Mouse (Mus musculus) naive thymus-derived CD4-positive, alpha-beta T cell, adult 2 months (primary cell): Measurements from ENCODE around the gene Itpr3.

Source experiments
- DNase-seq: peaks from one replicate; pipeline ENCODE4 v3.0.0-alpha.2; 2011; ENCODE audit warnings: low read depth

Itpr3 gene

GRCm38 (mm10) chr17:27071630-27072029 is 14.5 kb downstream of the Itpr3 start:
- peak; percentile 57 for DNase-seq

DNA sequence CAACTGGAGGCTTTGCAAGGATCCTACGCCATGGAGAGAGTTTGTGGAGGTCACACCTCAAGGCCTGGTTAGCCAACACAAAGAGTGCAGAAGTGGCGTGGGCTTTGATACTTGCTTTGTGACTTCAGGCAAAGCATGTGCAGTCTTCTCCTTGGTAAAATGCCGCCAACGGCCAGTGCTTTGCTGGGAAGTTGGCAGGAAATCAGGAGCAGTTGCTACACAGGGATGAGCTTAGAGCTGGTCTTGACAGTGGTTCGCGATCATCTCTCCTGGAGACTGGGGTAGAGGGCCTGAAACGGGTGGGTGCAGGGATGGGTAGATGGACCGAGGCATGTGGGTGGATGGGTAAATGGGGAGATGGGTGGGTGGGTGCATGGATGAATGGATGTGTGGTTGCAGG is 15.3 kb downstream of the Itpr3 start:
- DNase-seq, result no peak

GRCm38 (mm10) chr17:27073126-27073525 is 16.0 kb downstream of the Itpr3 start:
- no peak for DNase-seq

DNA sequence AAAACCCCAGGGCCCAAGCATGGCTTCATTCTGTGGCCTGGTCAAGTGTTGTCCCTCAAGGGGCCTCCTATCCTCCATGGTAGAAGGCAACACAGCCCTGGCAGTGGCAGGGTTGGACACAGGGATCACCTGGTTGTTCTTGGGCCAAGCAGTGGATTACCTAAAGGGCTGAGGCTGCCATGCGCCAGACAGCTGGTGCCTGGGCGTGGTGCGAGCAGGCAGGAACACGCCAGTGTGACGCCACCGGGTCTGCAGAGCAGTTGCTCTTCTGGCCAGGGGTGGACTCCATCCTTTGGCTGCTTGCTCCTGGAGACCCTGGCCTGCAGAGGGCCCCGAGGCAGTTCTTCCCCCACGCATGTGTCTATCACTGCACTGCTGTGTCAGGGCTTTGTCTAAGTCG is 16.7 kb downstream of the Itpr3 start:
- DNase-seq, result no peak

GRCm38 (mm10) chr17:27074236-27074635 is 17.1 kb downstream of the Itpr3 start:
- no peak for DNase-seq

DNA sequence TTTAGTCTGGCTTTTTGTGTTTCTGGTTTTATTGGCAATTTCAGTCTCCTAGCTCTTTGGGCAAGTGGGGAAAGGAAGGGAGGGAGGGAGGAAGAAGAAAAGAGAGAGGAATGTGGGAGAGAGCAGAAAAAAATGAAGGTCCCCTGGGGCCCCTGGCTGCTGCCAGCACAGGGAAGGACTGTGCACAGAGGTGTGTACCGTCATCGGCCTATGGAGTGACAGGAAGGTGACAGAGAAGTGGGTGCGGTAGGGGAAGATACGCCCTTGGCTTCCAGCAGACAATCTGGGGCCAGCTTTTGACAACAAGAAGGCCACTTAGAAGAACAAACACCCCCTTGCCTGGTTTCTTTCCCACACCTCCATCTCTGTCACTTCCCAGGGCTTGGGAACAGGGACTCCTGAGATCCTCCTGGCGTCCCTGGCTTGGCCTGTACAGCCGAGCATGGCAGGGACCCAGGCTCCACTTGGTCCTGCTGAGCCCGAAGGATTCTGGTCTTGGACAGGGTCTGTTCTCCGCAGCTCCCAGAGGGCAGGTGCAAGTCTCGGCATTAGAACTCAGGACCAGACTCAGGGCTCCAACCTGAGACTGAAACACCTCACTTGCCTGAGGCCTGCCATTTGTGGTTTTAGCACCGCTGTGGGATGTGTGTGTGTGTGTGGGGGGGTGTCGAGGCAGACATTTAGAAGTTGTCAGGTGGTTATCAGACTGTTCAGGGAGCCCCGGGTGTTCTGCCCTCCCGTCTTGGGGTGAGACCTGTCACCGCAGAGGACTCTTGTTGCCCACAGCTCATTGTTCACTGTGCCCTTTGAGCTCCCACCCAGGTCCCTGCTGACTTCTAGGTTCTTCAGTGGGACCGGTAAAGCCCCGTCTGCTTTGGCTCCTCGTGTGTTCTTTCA is 18.0 kb downstream of the Itpr3 start:
- DNase-seq, result peak; percentile 43

DNA sequence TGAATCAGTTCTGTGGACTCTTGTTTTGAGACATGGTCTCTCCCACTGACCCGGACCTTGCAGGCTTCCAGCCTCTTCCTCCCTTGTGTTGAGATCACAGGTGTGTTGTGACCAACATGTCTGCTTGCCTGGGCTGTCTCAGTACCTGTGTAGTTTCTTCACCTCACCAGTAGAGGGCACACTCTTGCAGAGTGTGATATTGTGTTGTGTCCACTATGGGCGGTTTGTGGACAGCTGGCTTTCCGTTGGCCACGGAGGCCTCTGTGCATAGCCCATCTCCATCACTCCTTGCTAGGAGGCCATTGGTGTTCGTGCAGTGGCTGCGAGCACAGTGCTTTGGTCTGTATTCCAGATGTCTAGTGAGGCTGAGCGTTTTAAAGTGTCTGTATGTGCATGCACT is 20.0 kb downstream of the Itpr3 start:
- DNase-seq, result no peak

GRCm38 (mm10) chr17:27077920-27078319 is 20.8 kb downstream of the Itpr3 start:
- DNase-seq, result peak; percentile 53

- no peak for DNase-seq
Measured at GRCm38 (mm10) chr17:27078499-27078898, 21.4 kb downstream of the Itpr3 start.

DNA sequence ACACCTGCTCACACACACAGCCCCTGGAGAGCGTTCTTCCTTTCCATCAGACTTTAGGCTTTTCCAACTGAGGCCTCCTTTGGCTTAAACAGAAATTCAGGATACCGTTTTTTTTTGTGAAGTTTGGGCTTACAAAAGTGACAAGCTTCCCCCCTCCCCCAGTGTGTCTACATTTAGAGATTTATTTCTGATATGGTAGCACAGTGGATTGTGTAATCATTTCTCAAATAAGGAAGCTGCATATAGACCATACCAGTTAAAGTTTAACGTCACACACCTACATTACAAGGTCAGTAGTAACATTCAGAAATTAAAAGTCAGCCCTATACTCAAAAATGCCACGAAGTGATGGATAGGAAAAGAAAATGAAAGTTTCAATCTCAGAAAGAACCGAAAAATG is 24.8 kb downstream of the Itpr3 start:
- DNase-seq, result no peak

GRCm38 (mm10) chr17:27082796-27083195 is 25.7 kb downstream of the Itpr3 start:
- no peak for DNase-seq

DNA sequence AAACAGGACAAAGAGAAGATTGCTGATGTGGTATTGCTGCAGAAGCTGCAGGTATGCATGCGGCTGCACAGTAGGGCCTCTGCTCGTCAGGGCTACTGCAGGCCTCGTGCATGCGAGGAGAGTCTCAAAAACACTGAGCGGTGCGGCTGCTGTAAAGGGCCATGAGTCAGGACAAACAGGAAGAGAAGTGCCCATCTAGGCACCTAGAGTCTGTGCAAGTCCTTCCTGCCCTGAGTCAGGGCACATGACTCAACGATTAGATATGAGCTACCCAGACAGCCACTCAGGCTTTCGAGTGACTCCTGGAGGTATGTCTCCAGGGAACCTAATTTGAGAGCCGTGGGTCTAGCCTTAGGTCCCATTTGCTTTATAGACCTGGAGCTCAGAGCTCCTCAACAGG is 26.5 kb downstream of the Itpr3 start:
- peak; percentile 40 for DNase-seq

GRCm38 (mm10) chr17:27085676-27086075 is 28.6 kb downstream of the Itpr3 start:
- DNase-seq, result peak; percentile 85

- peak; percentile 56 for DNase-seq
Measured at GRCm38 (mm10) chr17:27087426-27087825, 30.3 kb downstream of the Itpr3 start.

- DNase-seq, result no peak
Measured at GRCm38 (mm10) chr17:27090068-27090467, 33.0 kb downstream of the Itpr3 start.

DNA sequence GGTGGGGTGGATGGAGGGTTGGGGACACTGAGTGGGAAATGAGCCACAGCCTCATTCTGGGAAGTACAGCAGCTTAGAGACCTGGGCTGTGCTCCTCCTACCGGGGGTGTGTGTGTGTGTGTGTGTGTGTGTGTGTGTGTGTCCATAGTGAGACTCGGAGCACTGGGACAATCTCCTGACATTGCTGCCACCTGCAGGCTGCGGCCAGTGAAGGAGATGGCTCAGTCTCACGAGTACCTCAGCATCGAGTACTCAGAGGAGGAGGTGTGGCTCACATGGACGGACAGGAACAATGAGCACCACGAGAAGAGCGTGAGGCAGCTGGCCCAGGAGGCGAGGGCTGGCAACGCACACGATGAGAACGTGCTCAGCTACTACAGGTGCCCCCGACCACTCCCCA is 38.6 kb downstream of the Itpr3 start:
- no peak for DNase-seq

GRCm38 (mm10) chr17:27101675-27102074 is 44.6 kb downstream of the Itpr3 start:
- no peak for DNase-seq

- no peak for DNase-seq
Measured at GRCm38 (mm10) chr17:27105698-27106470, 48.8 kb downstream of the Itpr3 start.

DNA sequence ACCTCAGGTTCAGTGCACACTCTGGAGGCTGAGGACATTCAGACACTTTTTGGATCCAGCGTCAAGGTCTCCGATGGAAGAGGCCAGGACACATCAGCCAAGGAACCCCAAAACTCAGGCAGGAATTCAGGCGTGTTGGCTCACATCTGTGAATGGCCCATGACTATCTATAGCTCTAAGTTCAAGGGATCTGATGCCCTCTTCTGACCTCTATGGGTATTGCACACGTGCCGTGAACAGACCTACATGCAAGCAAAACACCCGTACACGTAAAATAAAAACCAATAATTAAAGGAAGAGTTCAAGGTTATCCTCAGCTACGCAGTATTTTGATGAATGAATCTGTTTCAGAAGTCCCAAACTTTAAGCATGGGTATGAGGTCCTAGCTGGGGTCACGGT is 49.6 kb downstream of the Itpr3 start:
- DNase-seq, result peak; percentile 73

DNA sequence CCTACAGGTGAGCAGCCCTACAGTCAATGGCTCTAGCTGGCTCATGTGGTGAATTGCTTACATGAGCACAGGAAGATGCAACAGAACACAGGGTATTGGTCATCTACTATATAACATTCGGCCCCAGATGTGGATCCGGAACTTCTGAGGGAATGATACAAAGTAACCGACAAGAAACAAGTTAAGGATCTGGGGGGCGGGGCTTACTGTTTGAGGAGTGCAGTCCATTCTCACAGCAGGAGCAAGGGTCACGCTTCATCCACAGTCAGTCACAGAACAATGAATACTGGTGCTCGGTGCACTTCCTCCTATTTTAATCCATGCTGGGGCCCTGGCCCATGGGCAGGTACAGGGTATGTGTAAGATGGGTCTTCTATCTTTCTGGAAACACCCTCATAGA is 50.8 kb downstream of the Itpr3 start:
- no peak for DNase-seq

DNA sequence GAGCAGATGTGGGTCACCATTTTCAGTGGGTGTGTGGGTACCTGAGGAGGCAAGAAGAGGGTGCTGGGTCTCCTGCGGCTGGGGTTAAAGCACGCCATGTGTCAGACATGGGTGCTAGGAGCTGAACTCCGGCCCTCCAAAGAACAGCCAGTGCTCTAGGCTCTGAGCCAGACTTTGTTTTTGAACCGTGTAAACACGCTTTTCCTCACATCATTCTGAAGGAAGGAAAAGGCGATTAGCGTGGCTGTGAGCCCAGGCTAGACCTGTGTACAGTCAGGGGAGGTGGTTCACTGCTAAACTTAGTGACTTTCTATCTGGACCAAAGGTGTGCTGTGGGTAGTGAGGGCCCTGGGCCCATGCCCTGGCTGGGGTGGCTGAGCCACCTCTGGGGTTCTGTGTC is 53.0 kb downstream of the Itpr3 start:
- no peak for DNase-seq

- peak; percentile 30 for DNase-seq
Measured at GRCm38 (mm10) chr17:27118676-27119539, 61.8 kb downstream of the Itpr3 start.
